10 mouse cellular contexts compared by ENCODE assay signal in genomic region chr10:41594957-41595356, GRCm38 (mm10).
A peak's percentile ranks its signal among the peaks of the same experiment; 100 is the strongest.
DNase-seq lines count a peak whose midpoint lies in the region; ATAC-seq lines count a peak whose summit lies in the region.
"Had no signal": no experiment of that assay in that cellular context is flagged by ENCODE, and none has a peak within 500 bp of the region (broad histone marks: within the 10 kb centered on the region; RNA-seq: fewer than 3 reads in every experiment).

No protein-coding gene starts in this region.

- WGBS in embryonic facial prominence, embryonic 11.5 days: 81% methylated on average over 2 of the region's 2 CpGs
- WGBS in embryonic facial prominence, embryonic 10.5 days: 81% methylated on average over 2 of the region's 2 CpGs
- WGBS in liver, embryonic 16.5 days (ENCODE audit: insufficient replicate concordance): 31% methylated on average over 2 of the region's 2 CpGs

- no peaks in the 10 kb centered on the region for H3K27me3 ChIP-seq in embryonic facial prominence, embryonic 11.5 days (ENCODE audit: control insufficient read depth, insufficient read depth, low read length)
- no peaks in the 10 kb centered on the region for H3K27me3 ChIP-seq in embryonic facial prominence, embryonic 10.5 days (replicated peaks; ENCODE audit: low read depth, poor library complexity, severe bottlenecking)
- no peaks in the 10 kb centered on the region for H3K27me3 ChIP-seq in liver, embryonic 16.5 days (ENCODE audit: control insufficient read depth, insufficient read depth, low read depth, low read length)
- H3K27me3 ChIP-seq: neural tube, embryonic 15.5 days had no signal

- ATAC-seq in embryonic facial prominence, embryonic 11.5 days (replicated peaks; ENCODE audit: insufficient number of reproducible peaks, low FRiP score, low TSS enrichment, low read depth): no peak
- no peak for ATAC-seq in liver, embryonic 16.5 days (ENCODE audit: low read depth)

- H3K4me2 ChIP-seq in embryonic facial prominence, embryonic 11.5 days (ENCODE audit: low read depth, low read length): no peak overlapping the region
- H3K4me2 ChIP-seq in liver, embryonic 16.5 days (ENCODE audit: low read depth, low read length): no peak overlapping the region
- H3K4me2 ChIP-seq: hindbrain, embryonic 14.5 days; neural tube, embryonic 15.5 days had no signal

- H3K4me1 ChIP-seq in embryonic facial prominence, embryonic 11.5 days (ENCODE audit: control insufficient read depth, insufficient read depth, low read length): no peaks in the 10 kb centered on the region
- peaks cover 22% of the 10 kb centered on the region for H3K4me1 ChIP-seq in embryonic facial prominence, embryonic 10.5 days
- peaks cover 8% of the 10 kb centered on the region for H3K4me1 ChIP-seq in liver, embryonic 16.5 days (ENCODE audit: control insufficient read depth, low read depth, low read length)
- H3K4me1 ChIP-seq: neural tube, embryonic 15.5 days had no signal

- H3K4me3 ChIP-seq in embryonic facial prominence, embryonic 11.5 days (ENCODE audit: low read depth, low read length): no peak overlapping the region
- H3K4me3 ChIP-seq in embryonic facial prominence, embryonic 10.5 days: no peak overlapping the region
- no peak overlapping the region for H3K4me3 ChIP-seq in liver, embryonic 16.5 days (ENCODE audit: low read depth, low read length)
- H3K4me3 ChIP-seq: neural tube, embryonic 15.5 days had no signal

- no peak overlapping the region for H3K9ac ChIP-seq in embryonic facial prominence, embryonic 11.5 days (replicated peaks; ENCODE audit: low read length)
- no peak overlapping the region for H3K9ac ChIP-seq in liver, embryonic 16.5 days (ENCODE audit: low read depth, low read length)
- H3K9ac ChIP-seq: hindbrain, embryonic 14.5 days; neural tube, embryonic 15.5 days had no signal

- no peaks in the 10 kb centered on the region for H3K9me3 ChIP-seq in embryonic facial prominence, embryonic 11.5 days (replicated peaks; ENCODE audit: control insufficient read depth, low read length)
- no peaks in the 10 kb centered on the region for H3K9me3 ChIP-seq in embryonic facial prominence, embryonic 10.5 days
- no peaks in the 10 kb centered on the region for H3K9me3 ChIP-seq in liver, embryonic 16.5 days (replicated peaks; ENCODE audit: control insufficient read depth, low read length)
- H3K9me3 ChIP-seq: neural tube, embryonic 15.5 days had no signal

- no peaks in the 10 kb centered on the region for H3K36me3 ChIP-seq in embryonic facial prominence, embryonic 11.5 days (replicated peaks; ENCODE audit: control insufficient read depth, insufficient read depth, low read depth, low read length)
- no peaks in the 10 kb centered on the region for H3K36me3 ChIP-seq in embryonic facial prominence, embryonic 10.5 days (replicated peaks)
- no peaks in the 10 kb centered on the region for H3K36me3 ChIP-seq in liver, embryonic 16.5 days (ENCODE audit: control insufficient read depth, insufficient read depth)
- H3K36me3 ChIP-seq: neural tube, embryonic 15.5 days had no signal

- no peak overlapping the region for H3K27ac ChIP-seq in embryonic facial prominence, embryonic 11.5 days (replicated peaks; ENCODE audit: low read depth, low read length)
- no peak overlapping the region for H3K27ac ChIP-seq in embryonic facial prominence, embryonic 10.5 days (replicated peaks)
- H3K27ac ChIP-seq in liver, embryonic 16.5 days (ENCODE audit: low read length): peak overlapping the region; percentile 10; the same call in 1 of the 2 replicates
- H3K27ac ChIP-seq: hindbrain, embryonic 14.5 days; neural tube, embryonic 15.5 days had no signal

- intact Hi-C loops in left cerebral cortex, postnatal 4 days (cut with DNase I): no loop called here

- peak; percentile 18 for DNase-seq in embryonic facial prominence, embryonic 11.5 days (ENCODE audit: low spot score)
- no peak for DNase-seq in embryonic facial prominence, embryonic 10.5 days (ENCODE audit: low spot score)
- peak; percentile 13 for DNase-seq in left cerebral cortex, postnatal 4 days
- no peak for DNase-seq in left cerebral cortex, adult 8-10 months (ENCODE audit: low spot score in 2 of 2)
- DNase-seq in brain, embryonic 18.5 days (ENCODE audit: low read depth, low spot score): peak; percentile 26
- no peak for DNase-seq in adrenal gland, postnatal 10 days
- no peak for DNase-seq in adrenal gland, postnatal 4 days (ENCODE audit: low spot score in 2 of 2)

Comparison
In these comparisons a context has a peak if more than half of its experiments do, and no peak if none do; other contexts are left out.
1. DNase-seq: peak in embryonic facial prominence, embryonic 11.5 days (single experiment), left cerebral cortex, postnatal 4 days (single experiment) and brain, embryonic 18.5 days (single experiment); none in embryonic facial prominence, embryonic 10.5 days (single experiment), left cerebral cortex, adult 8-10 months (0 of 2), adrenal gland, postnatal 10 days (single experiment) and adrenal gland, postnatal 4 days (0 of 2).